Mouse (Mus musculus): ENCODE results near the gene Rrp8. TPM values are rescaled to one million over a fixed set of nuclear protein-coding genes. Genes with fewer than 3 reads are reported as not detected.

The Rrp8 gene
- polyA plus RNA-seq, 1 experiment from 2014 or later: 51.2 TPM

- ATAC-seq (replicated peaks; ENCODE audit: insufficient number of reproducible peaks, low FRiP score, low TSS enrichment, low read depth): no peak
- Histone ChIP-seq H3K27me3 (ENCODE audit: control insufficient read depth, insufficient read depth, low read length) (no peaks in the 10 kb centered on the region), H3K4me1 (ENCODE audit: control insufficient read depth, insufficient read depth, low read length) (peaks cover 4% of the 10 kb centered on the region; the same call in 1 of the 2 replicates), H3K4me2 (ENCODE audit: low read depth, low read length) (no peak overlapping the region), H3K4me3 (ENCODE audit: low read depth, low read length) (no peak overlapping the region), H3K9ac (replicated peaks; ENCODE audit: low read length) (no peak overlapping the region), H3K9me3 (replicated peaks; ENCODE audit: control insufficient read depth, low read length) (no peaks in the 10 kb centered on the region), H3K27ac (replicated peaks; ENCODE audit: low read depth, low read length) (no peak overlapping the region), H3K36me3 (replicated peaks; ENCODE audit: control insufficient read depth, insufficient read depth, low read depth, low read length) (peaks cover 3% of the 10 kb centered on the region)
- no peak for DNase-seq (ENCODE audit: low spot score)
- 86% methylated on average over 2 of the region's 2 CpGs for WGBS
These were observed 38.8 kb upstream of the Rrp8 start for GRCm38 (mm10) chr7:105776026-105776425.

- DNase-seq (ENCODE audit: low spot score) (no peak), ATAC-seq (replicated peaks; ENCODE audit: insufficient number of reproducible peaks, low FRiP score, low TSS enrichment, low read depth) (no peak)
- H3K4me2 ChIP-seq (ENCODE audit: low read depth, low read length): no peak overlapping the region
- H3K27me3 ChIP-seq (ENCODE audit: control insufficient read depth, insufficient read depth, low read length): no peaks in the 10 kb centered on the region
- H3K27ac ChIP-seq (replicated peaks; ENCODE audit: low read depth, low read length): no peak overlapping the region
- 54% methylated on average over 8 of the region's 8 CpGs for WGBS
- H3K4me3 ChIP-seq (ENCODE audit: low read depth, low read length): no peak overlapping the region
- H3K36me3 ChIP-seq (replicated peaks; ENCODE audit: control insufficient read depth, insufficient read depth, low read depth, low read length): peaks cover 3% of the 10 kb centered on the region
- no peaks in the 10 kb centered on the region for H3K9me3 ChIP-seq (replicated peaks; ENCODE audit: control insufficient read depth, low read length)
- H3K4me1 ChIP-seq (ENCODE audit: control insufficient read depth, insufficient read depth, low read length): peaks cover 4% of the 10 kb centered on the region; the same call in 1 of the 2 replicates
- H3K9ac ChIP-seq (replicated peaks; ENCODE audit: low read length): no peak overlapping the region
These were observed 37.5 kb upstream of the Rrp8 start for GRCm38 (mm10) chr7:105774661-105775060.

GRCm38 (mm10) chr7:105773041-105773440 lies 35.9 kb upstream of the Rrp8 start:
- Histone ChIP-seq H3K4me1 (ENCODE audit: control insufficient read depth, insufficient read depth, low read length) (peaks cover 2% of the 10 kb centered on the region; the same call in 1 of the 2 replicates), H3K4me2 (ENCODE audit: low read depth, low read length) (no peak overlapping the region), H3K9ac (replicated peaks; ENCODE audit: low read length) (no peak overlapping the region), H3K4me3 (ENCODE audit: low read depth, low read length) (no peak overlapping the region), H3K27me3 (ENCODE audit: control insufficient read depth, insufficient read depth, low read length) (no peaks in the 10 kb centered on the region), H3K36me3 (replicated peaks; ENCODE audit: control insufficient read depth, insufficient read depth, low read depth, low read length) (peaks cover 3% of the 10 kb centered on the region), H3K27ac (replicated peaks; ENCODE audit: low read depth, low read length) (no peak overlapping the region), H3K9me3 (replicated peaks; ENCODE audit: control insufficient read depth, low read length) (no peaks in the 10 kb centered on the region)
- ATAC-seq (replicated peaks; ENCODE audit: insufficient number of reproducible peaks, low FRiP score, low TSS enrichment, low read depth) (no peak), DNase-seq (ENCODE audit: low spot score) (no peak)
- WGBS: 90% methylated on average over 5 of the region's 5 CpGs

GRCm38 (mm10) chr7:105772331-105772730 lies 35.1 kb upstream of the Rrp8 start:
- DNase-seq (ENCODE audit: low spot score) (no peak), ATAC-seq (replicated peaks; ENCODE audit: insufficient number of reproducible peaks, low FRiP score, low TSS enrichment, low read depth) (no peak)
- Histone ChIP-seq H3K27me3 (ENCODE audit: control insufficient read depth, insufficient read depth, low read length) (no peaks in the 10 kb centered on the region), H3K9ac (replicated peaks; ENCODE audit: low read length) (no peak overlapping the region), H3K9me3 (replicated peaks; ENCODE audit: control insufficient read depth, low read length) (no peaks in the 10 kb centered on the region), H3K4me2 (ENCODE audit: low read depth, low read length) (no peak overlapping the region), H3K27ac (replicated peaks; ENCODE audit: low read depth, low read length) (no peak overlapping the region), H3K4me3 (ENCODE audit: low read depth, low read length) (no peak overlapping the region), H3K36me3 (replicated peaks; ENCODE audit: control insufficient read depth, insufficient read depth, low read depth, low read length) (peaks cover 3% of the 10 kb centered on the region), H3K4me1 (ENCODE audit: control insufficient read depth, insufficient read depth, low read length) (peaks cover 2% of the 10 kb centered on the region; the same call in 1 of the 2 replicates)
- 96% methylated on average over 15 of the region's 15 CpGs for WGBS

GRCm38 (mm10) chr7:105769959-105770358 lies 32.8 kb upstream of the Rrp8 start:
- DNase-seq (ENCODE audit: low spot score): no peak
- Histone ChIP-seq H3K4me2 (ENCODE audit: low read depth, low read length) (no peak overlapping the region), H3K4me3 (ENCODE audit: low read depth, low read length) (no peak overlapping the region), H3K27me3 (ENCODE audit: control insufficient read depth, insufficient read depth, low read length) (no peaks in the 10 kb centered on the region), H3K9ac (replicated peaks; ENCODE audit: low read length) (no peak overlapping the region), H3K36me3 (replicated peaks; ENCODE audit: control insufficient read depth, insufficient read depth, low read depth, low read length) (peaks cover 4% of the 10 kb centered on the region), H3K9me3 (replicated peaks; ENCODE audit: control insufficient read depth, low read length) (no peaks in the 10 kb centered on the region), H3K4me1 (ENCODE audit: control insufficient read depth, insufficient read depth, low read length) (peaks cover 2% of the 10 kb centered on the region; the same call in 1 of the 2 replicates), H3K27ac (replicated peaks; ENCODE audit: low read depth, low read length) (no peak overlapping the region)
- ATAC-seq (replicated peaks; ENCODE audit: insufficient number of reproducible peaks, low FRiP score, low TSS enrichment, low read depth): no peak
- 91% methylated on average over 3 of the region's 3 CpGs for WGBS

- Histone ChIP-seq H3K27ac (replicated peaks; ENCODE audit: low read depth, low read length) (peak overlapping the region; percentile 35; the same call in 1 of the 2 replicates), H3K4me1 (ENCODE audit: control insufficient read depth, insufficient read depth, low read length) (peaks cover 2% of the 10 kb centered on the region; the same call in 1 of the 2 replicates), H3K36me3 (replicated peaks; ENCODE audit: control insufficient read depth, insufficient read depth, low read depth, low read length) (peaks cover 22% of the 10 kb centered on the region), H3K4me3 (ENCODE audit: low read depth, low read length) (no peak overlapping the region), H3K4me2 (ENCODE audit: low read depth, low read length) (no peak overlapping the region), H3K9ac (replicated peaks; ENCODE audit: low read length) (no peak overlapping the region), H3K9me3 (replicated peaks; ENCODE audit: control insufficient read depth, low read length) (no peaks in the 10 kb centered on the region), H3K27me3 (ENCODE audit: control insufficient read depth, insufficient read depth, low read length) (peaks cover 6% of the 10 kb centered on the region; the same call in 1 of the 2 replicates)
- 14% methylated on average over 6 of the region's 6 CpGs for WGBS
- DNase-seq (ENCODE audit: low spot score) (peak; percentile 48), ATAC-seq (replicated peaks; ENCODE audit: insufficient number of reproducible peaks, low FRiP score, low TSS enrichment, low read depth) (no peak; the same call in 1 of the 2 replicates)
These were observed 30.6 kb upstream of the Rrp8 start for GRCm38 (mm10) chr7:105767729-105768165.

- DNase-seq (ENCODE audit: low spot score) (no peak), ATAC-seq (replicated peaks; ENCODE audit: insufficient number of reproducible peaks, low FRiP score, low TSS enrichment, low read depth) (no peak)
- Histone ChIP-seq H3K9me3 (replicated peaks; ENCODE audit: control insufficient read depth, low read length) (no peaks in the 10 kb centered on the region), H3K4me1 (ENCODE audit: control insufficient read depth, insufficient read depth, low read length) (peaks cover 2% of the 10 kb centered on the region; the same call in 1 of the 2 replicates), H3K27ac (replicated peaks; ENCODE audit: low read depth, low read length) (no peak overlapping the region), H3K27me3 (ENCODE audit: control insufficient read depth, insufficient read depth, low read length) (peaks cover 6% of the 10 kb centered on the region; the same call in 1 of the 2 replicates), H3K36me3 (replicated peaks; ENCODE audit: control insufficient read depth, insufficient read depth, low read depth, low read length) (peaks cover 22% of the 10 kb centered on the region), H3K9ac (replicated peaks; ENCODE audit: low read length) (no peak overlapping the region), H3K4me2 (ENCODE audit: low read depth, low read length) (no peak overlapping the region), H3K4me3 (ENCODE audit: low read depth, low read length) (no peak overlapping the region)
- WGBS: 87% methylated on average over 11 of the region's 11 CpGs
These were observed 27.1 kb upstream of the Rrp8 start for GRCm38 (mm10) chr7:105764331-105764730.

- Histone ChIP-seq H3K4me1 (ENCODE audit: control insufficient read depth, insufficient read depth, low read length) (no peaks in the 10 kb centered on the region), H3K9me3 (replicated peaks; ENCODE audit: control insufficient read depth, low read length) (no peaks in the 10 kb centered on the region), H3K27ac (replicated peaks; ENCODE audit: low read depth, low read length) (no peak overlapping the region), H3K4me2 (ENCODE audit: low read depth, low read length) (peak overlapping the region; percentile 7), H3K27me3 (ENCODE audit: control insufficient read depth, insufficient read depth, low read length) (peaks cover 6% of the 10 kb centered on the region; the same call in 1 of the 2 replicates), H3K9ac (replicated peaks; ENCODE audit: low read length) (no peak overlapping the region), H3K4me3 (ENCODE audit: low read depth, low read length) (no peak overlapping the region), H3K36me3 (replicated peaks; ENCODE audit: control insufficient read depth, insufficient read depth, low read depth, low read length) (peaks cover 32% of the 10 kb centered on the region)
- no peak for DNase-seq (ENCODE audit: low spot score)
- ATAC-seq (replicated peaks; ENCODE audit: insufficient number of reproducible peaks, low FRiP score, low TSS enrichment, low read depth): 0 out of 2 replicates have a peak, but pooled peaks have one; percentile 14
- WGBS: 25% methylated on average over 55 of the region's 55 CpGs
These were observed 25.5 kb upstream of the Rrp8 start for GRCm38 (mm10) chr7:105762517-105763270.

Data from embryonic facial prominence, embryonic 11.5 days (tissue).